Mouse (Mus musculus): ENCODE measurements around the gene Cask. TPM values are rescaled to one million over a fixed set of nuclear protein-coding genes. Genes with fewer than 3 reads are reported as not detected.

Gene Cask
- polyA plus RNA-seq, 1 experiment from 2014 or later = 14.3 TPM

DNA sequence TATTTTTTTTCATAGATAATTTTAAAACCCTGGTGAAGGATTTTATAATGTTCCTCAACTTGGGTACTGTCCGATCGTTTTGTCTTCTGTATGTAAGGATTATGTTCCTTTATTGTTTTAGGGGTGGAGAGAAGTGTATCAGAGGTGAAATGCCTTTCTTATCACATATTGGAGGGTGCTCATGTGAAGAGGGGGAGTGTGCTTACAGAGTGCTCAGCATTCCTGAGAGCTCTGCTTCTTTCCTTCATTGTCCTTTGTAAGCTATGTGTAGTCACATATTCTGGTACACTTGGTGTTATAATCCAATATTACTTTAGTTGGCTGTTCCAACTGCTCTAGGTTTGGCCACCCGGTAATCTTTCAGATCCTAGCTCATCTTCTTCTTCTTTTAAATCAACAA, 150.5 kb downstream of the Cask start:
- H3K4me3 ChIP-seq (ENCODE audit: low read depth, low read length) = no peak overlapping the region
- H3K9ac ChIP-seq (ENCODE audit: low read length) = no peak overlapping the region
- no peaks in the 10 kb centered on the region for H3K4me1 ChIP-seq (replicated peaks; ENCODE audit: control insufficient read depth, insufficient read depth, low read length)
- no peaks in the 10 kb centered on the region for H3K36me3 ChIP-seq (ENCODE audit: control insufficient read depth, insufficient read depth, low read length)
- WGBS = 75% methylated on average over 3 of the region's 3 CpGs
- H3K9me3 ChIP-seq (ENCODE audit: control insufficient read depth, low read length) = no peaks in the 10 kb centered on the region
- no peak for ATAC-seq (replicated peaks; ENCODE audit: low FRiP score, low TSS enrichment, low read depth)
- no peak overlapping the region for H3K27ac ChIP-seq (ENCODE audit: low read depth)
- H3K27me3 ChIP-seq (replicated peaks; ENCODE audit: control insufficient read depth, insufficient read depth, low read length) = no peaks in the 10 kb centered on the region
- DNase-seq (ENCODE audit: low spot score) = no peak
- no peak overlapping the region for H3K4me2 ChIP-seq (ENCODE audit: low read length)

DNA sequence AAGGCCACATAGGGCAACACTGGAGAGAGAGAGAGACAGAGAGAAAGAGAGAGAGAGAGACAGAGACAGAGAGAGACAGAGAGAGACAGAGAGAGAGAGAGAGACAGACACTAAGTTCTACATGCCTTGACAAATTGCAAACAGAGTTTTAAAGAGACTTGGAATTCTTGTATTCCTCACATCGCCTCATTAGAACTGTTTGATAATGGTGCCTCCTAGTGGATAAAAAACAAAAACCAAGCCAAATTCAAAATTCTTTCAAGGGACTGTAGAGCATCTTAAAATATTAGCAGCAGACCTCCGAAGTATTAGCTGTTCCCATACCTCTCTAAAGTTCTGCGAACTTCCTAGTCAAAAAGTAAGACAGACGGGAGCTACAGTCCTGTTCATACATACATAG, 159.3 kb downstream of the Cask start:
- ATAC-seq (replicated peaks; ENCODE audit: low FRiP score, low TSS enrichment, low read depth) (no peak), DNase-seq (ENCODE audit: low spot score) (no peak)
- Histone ChIP-seq H3K4me1 (replicated peaks; ENCODE audit: control insufficient read depth, insufficient read depth, low read length) (no peaks in the 10 kb centered on the region), H3K9me3 (ENCODE audit: control insufficient read depth, low read length) (no peaks in the 10 kb centered on the region), H3K4me3 (ENCODE audit: low read depth, low read length) (no peak overlapping the region), H3K27me3 (replicated peaks; ENCODE audit: control insufficient read depth, insufficient read depth, low read length) (no peaks in the 10 kb centered on the region), H3K36me3 (ENCODE audit: control insufficient read depth, insufficient read depth, low read length) (no peaks in the 10 kb centered on the region), H3K27ac (ENCODE audit: low read depth) (no peak overlapping the region), H3K4me2 (ENCODE audit: low read length) (no peak overlapping the region), H3K9ac (ENCODE audit: low read length) (no peak overlapping the region)
- 86% methylated on average over 4 of the region's 4 CpGs for WGBS

DNA sequence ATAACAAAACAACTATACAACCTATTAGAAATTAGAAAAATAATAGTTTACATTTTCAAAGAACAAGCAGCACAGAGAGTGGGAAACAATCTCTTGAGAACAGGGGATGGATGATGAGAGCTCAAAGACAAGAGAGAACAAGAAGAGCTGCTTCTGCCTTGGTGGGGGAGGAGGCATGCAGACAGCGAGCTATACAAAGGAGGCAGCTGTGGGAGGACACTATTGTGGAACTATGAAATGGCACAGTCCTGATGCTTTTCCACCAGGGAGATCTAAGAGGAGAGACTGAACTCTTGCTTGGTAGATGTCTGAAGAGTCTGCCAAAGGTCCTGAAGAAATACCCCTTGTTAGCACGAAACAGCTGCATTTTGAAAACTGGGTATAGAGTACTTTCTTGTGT, 162.8 kb downstream of the Cask start:
- no peak for DNase-seq (ENCODE audit: low spot score)
- no peak overlapping the region for H3K4me2 ChIP-seq (ENCODE audit: low read length)
- no peak overlapping the region for H3K4me3 ChIP-seq (ENCODE audit: low read depth, low read length)
- no peaks in the 10 kb centered on the region for H3K27me3 ChIP-seq (replicated peaks; ENCODE audit: control insufficient read depth, insufficient read depth, low read length)
- WGBS = 83% methylated on average over 2 of the region's 2 CpGs
- H3K36me3 ChIP-seq (ENCODE audit: control insufficient read depth, insufficient read depth, low read length) = no peaks in the 10 kb centered on the region
- no peak for ATAC-seq (replicated peaks; ENCODE audit: low FRiP score, low TSS enrichment, low read depth)
- H3K9ac ChIP-seq (ENCODE audit: low read length) = no peak overlapping the region
- no peaks in the 10 kb centered on the region for H3K9me3 ChIP-seq (ENCODE audit: control insufficient read depth, low read length)
- no peak overlapping the region for H3K27ac ChIP-seq (ENCODE audit: low read depth)
- H3K4me1 ChIP-seq (replicated peaks; ENCODE audit: control insufficient read depth, insufficient read depth, low read length) = no peaks in the 10 kb centered on the region

DNA sequence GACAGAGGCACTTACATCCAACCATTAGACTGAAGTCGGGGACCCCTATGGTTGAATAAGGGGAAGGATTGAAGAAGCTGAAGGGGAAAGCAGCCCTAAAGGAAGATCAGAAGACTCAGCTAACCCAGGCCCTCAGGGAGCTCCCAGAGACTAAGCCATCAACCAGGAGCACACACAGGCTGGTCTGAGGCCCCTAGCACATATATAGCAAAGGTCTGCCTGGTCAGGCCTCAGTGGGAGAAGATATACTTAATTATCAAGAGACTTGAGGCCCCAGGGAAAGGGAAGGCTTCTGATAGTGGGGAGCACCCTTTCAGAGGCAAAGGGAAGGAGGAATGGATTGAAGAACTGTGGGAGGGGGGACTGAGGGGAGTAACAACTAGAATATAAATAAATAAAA, 164.6 kb downstream of the Cask start:
- no peak overlapping the region for H3K27ac ChIP-seq (ENCODE audit: low read depth)
- no peak for ATAC-seq (replicated peaks; ENCODE audit: low FRiP score, low TSS enrichment, low read depth)
- no peak overlapping the region for H3K9ac ChIP-seq (ENCODE audit: low read length)
- no peaks in the 10 kb centered on the region for H3K27me3 ChIP-seq (replicated peaks; ENCODE audit: control insufficient read depth, insufficient read depth, low read length)
- DNase-seq (ENCODE audit: low spot score) = no peak
- H3K4me1 ChIP-seq (replicated peaks; ENCODE audit: control insufficient read depth, insufficient read depth, low read length) = no peaks in the 10 kb centered on the region
- WGBS = 95% methylated on average over 1 of the region's 1 CpGs
- H3K9me3 ChIP-seq (ENCODE audit: control insufficient read depth, low read length) = no peaks in the 10 kb centered on the region
- no peak overlapping the region for H3K4me3 ChIP-seq (ENCODE audit: low read depth, low read length)
- H3K36me3 ChIP-seq (ENCODE audit: control insufficient read depth, insufficient read depth, low read length) = no peaks in the 10 kb centered on the region
- no peak overlapping the region for H3K4me2 ChIP-seq (ENCODE audit: low read length)

GRCm38 (mm10) chrX:13681748-13682147, 169.4 kb downstream of the Cask start:
- DNase-seq (ENCODE audit: low spot score) (no peak), ATAC-seq (replicated peaks; ENCODE audit: low FRiP score, low TSS enrichment, low read depth) (no peak)
- 85% methylated on average over 3 of the region's 3 CpGs for WGBS
- H3K9ac ChIP-seq (ENCODE audit: low read length) = no peak overlapping the region
- H3K27ac ChIP-seq (ENCODE audit: low read depth) = no peak overlapping the region
- H3K4me3 ChIP-seq (ENCODE audit: low read depth, low read length) = no peak overlapping the region
- no peaks in the 10 kb centered on the region for H3K27me3 ChIP-seq (replicated peaks; ENCODE audit: control insufficient read depth, insufficient read depth, low read length)
- H3K4me2 ChIP-seq (ENCODE audit: low read length) = no peak overlapping the region
- no peaks in the 10 kb centered on the region for H3K36me3 ChIP-seq (ENCODE audit: control insufficient read depth, insufficient read depth, low read length)
- H3K4me1 ChIP-seq (replicated peaks; ENCODE audit: control insufficient read depth, insufficient read depth, low read length) = no peaks in the 10 kb centered on the region
- no peaks in the 10 kb centered on the region for H3K9me3 ChIP-seq (ENCODE audit: control insufficient read depth, low read length)

- H3K4me1 ChIP-seq (replicated peaks; ENCODE audit: control insufficient read depth, insufficient read depth, low read length) = no peaks in the 10 kb centered on the region
- H3K4me3 ChIP-seq (ENCODE audit: low read depth, low read length) = no peak overlapping the region
- no peak overlapping the region for H3K4me2 ChIP-seq (ENCODE audit: low read length)
- no peak for ATAC-seq (replicated peaks; ENCODE audit: low FRiP score, low TSS enrichment, low read depth)
- H3K27ac ChIP-seq (ENCODE audit: low read depth) = no peak overlapping the region
- WGBS = 89% methylated on average over 3 of the region's 3 CpGs
- no peaks in the 10 kb centered on the region for H3K27me3 ChIP-seq (replicated peaks; ENCODE audit: control insufficient read depth, insufficient read depth, low read length)
- no peak for DNase-seq (ENCODE audit: low spot score)
- no peaks in the 10 kb centered on the region for H3K36me3 ChIP-seq (ENCODE audit: control insufficient read depth, insufficient read depth, low read length)
- no peak overlapping the region for H3K9ac ChIP-seq (ENCODE audit: low read length)
- no peaks in the 10 kb centered on the region for H3K9me3 ChIP-seq (ENCODE audit: control insufficient read depth, low read length)
Measured at GRCm38 (mm10) chrX:13673001-13673400, 178.2 kb downstream of the Cask start.

DNA sequence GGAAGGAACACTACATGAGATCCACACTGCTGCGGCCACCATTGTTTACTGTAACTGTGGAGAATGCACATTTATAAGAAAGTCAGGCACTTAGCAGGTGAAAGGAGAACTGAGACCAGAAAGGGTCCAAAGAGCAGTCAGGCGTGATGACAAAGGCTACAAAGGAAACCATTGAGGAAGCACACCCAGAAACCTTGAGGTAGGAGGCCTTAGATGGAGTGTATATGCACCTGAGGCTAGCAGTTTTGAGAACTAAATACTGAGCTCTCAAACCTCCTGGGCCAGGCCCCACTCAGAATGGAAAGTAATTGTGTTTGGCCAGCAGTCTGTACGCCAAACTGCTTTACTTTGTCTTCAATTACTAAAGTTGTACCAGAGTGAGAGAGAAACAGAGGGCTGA, 180.8 kb downstream of the Cask start:
- 74% methylated on average over 3 of the region's 3 CpGs for WGBS
- DNase-seq (ENCODE audit: low spot score) = no peak
- H3K36me3 ChIP-seq (ENCODE audit: control insufficient read depth, insufficient read depth, low read length) = no peaks in the 10 kb centered on the region

GRCm38 (mm10) chrX:13668867-13669266, 182.3 kb downstream of the Cask start:
- Histone ChIP-seq H3K27ac (ENCODE audit: low read depth) (no peak overlapping the region), H3K9me3 (ENCODE audit: control insufficient read depth, low read length) (no peaks in the 10 kb centered on the region), H3K4me2 (ENCODE audit: low read length) (no peak overlapping the region), H3K27me3 (replicated peaks; ENCODE audit: control insufficient read depth, insufficient read depth, low read length) (no peaks in the 10 kb centered on the region), H3K4me1 (replicated peaks; ENCODE audit: control insufficient read depth, insufficient read depth, low read length) (no peaks in the 10 kb centered on the region), H3K4me3 (ENCODE audit: low read depth, low read length) (no peak overlapping the region), H3K9ac (ENCODE audit: low read length) (no peak overlapping the region), H3K36me3 (ENCODE audit: control insufficient read depth, insufficient read depth, low read length) (no peaks in the 10 kb centered on the region)
- ATAC-seq (replicated peaks; ENCODE audit: low FRiP score, low TSS enrichment, low read depth) (no peak), DNase-seq (ENCODE audit: low spot score) (no peak)
- 84% methylated on average over 5 of the region's 5 CpGs for WGBS

More for the DNA sequence above, 180.8 kb downstream of the Cask start:
- Histone ChIP-seq H3K4me2 (ENCODE audit: low read length) (no peak overlapping the region), H3K9me3 (ENCODE audit: control insufficient read depth, low read length) (no peaks in the 10 kb centered on the region), H3K9ac (ENCODE audit: low read length) (no peak overlapping the region), H3K4me3 (ENCODE audit: low read depth, low read length) (no peak overlapping the region), H3K27ac (ENCODE audit: low read depth) (no peak overlapping the region), H3K27me3 (replicated peaks; ENCODE audit: control insufficient read depth, insufficient read depth, low read length) (no peaks in the 10 kb centered on the region), H3K4me1 (replicated peaks; ENCODE audit: control insufficient read depth, insufficient read depth, low read length) (no peaks in the 10 kb centered on the region)
- no peak for ATAC-seq (replicated peaks; ENCODE audit: low FRiP score, low TSS enrichment, low read depth)

DNA sequence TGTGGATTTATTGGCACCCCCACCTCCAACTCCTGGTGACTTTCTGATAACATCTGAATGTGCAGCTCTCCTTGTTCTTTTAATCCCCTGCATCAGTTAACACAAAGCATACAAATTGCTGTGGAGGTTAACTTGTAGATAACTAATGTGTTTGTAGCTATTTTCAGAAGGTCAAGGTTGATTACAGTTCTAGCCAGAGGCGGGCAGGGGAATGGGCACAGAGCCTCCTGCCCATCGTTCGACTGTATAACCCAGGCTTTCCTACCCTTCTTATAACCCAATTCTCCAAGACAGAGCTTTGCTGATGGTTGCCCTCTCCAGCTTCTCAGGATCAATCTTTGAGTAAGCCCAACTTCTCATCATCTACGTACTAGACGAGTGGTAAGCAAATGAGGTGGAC, 190.1 kb downstream of the Cask start, which contains the start of gene Gpr82:
Gene Gpr82, plus strand, starts transcription at position 301 of the 400 bp plus-strand sequence.
- Histone ChIP-seq H3K4me3 (ENCODE audit: low read depth, low read length) (no peak within 1 kb of the TSS), H3K4me2 (ENCODE audit: low read length) (no peak within 1 kb of the TSS), H3K9ac (ENCODE audit: low read length) (no peak within 1 kb of the TSS), H3K36me3 (ENCODE audit: control insufficient read depth, insufficient read depth, low read length) (no peaks in the 10 kb centered on the region), H3K27me3 (replicated peaks; ENCODE audit: control insufficient read depth, insufficient read depth, low read length) (no peaks in the 10 kb centered on the region), H3K4me1 (replicated peaks; ENCODE audit: control insufficient read depth, insufficient read depth, low read length) (no peaks in the 10 kb centered on the region), H3K9me3 (ENCODE audit: control insufficient read depth, low read length) (no peaks in the 10 kb centered on the region), H3K27ac (ENCODE audit: low read depth) (no peak within 1 kb of the TSS)
- ATAC-seq (replicated peaks; ENCODE audit: low FRiP score, low TSS enrichment, low read depth) (no peak), DNase-seq (ENCODE audit: low spot score) (no peak)
- 91% methylated on average over 5 of the region's 5 CpGs for WGBS

Measured in intestine, embryonic 14.5 days (tissue).